ENCODE assay signal across 23 mouse cellular contexts in the genomic region with DNA sequence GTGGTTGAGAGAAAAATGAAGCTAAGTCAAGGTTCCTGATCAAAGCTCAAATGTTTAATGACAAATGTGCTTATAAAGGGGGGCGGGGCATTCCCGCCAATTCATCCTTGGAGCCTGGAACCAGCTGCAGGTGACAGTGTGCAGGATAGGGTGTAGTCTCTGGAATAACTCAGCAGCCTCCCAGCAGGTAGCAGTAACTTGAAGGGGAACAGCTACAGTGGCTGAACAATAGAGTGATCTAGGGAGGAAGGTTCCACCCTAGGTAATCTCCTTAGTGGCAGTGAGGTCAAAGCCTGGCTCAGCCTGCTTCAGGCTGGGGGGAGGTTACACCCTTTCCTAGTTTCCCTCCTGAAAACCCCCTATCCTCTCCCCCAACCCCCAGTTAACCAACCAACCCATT.
DNase-seq lines count a peak whose midpoint lies in the region; ATAC-seq and TF ChIP-seq lines count a peak whose summit lies in the region.
"Had no signal": no experiment of that assay in that cellular context is flagged by ENCODE, and none has a peak within 500 bp of the region (broad histone marks: within the 10 kb centered on the region; RNA-seq: fewer than 3 reads in every experiment).

No protein-coding gene starts in this region.

- no peaks in the 10 kb centered on the region for H3K4me1 ChIP-seq in ES-Bruce4 (ENCODE audit: control insufficient read depth, insufficient read depth, low read length)
- H3K4me1 ChIP-seq in ES-E14 (ENCODE audit: control insufficient read depth in 2 of 2, insufficient read depth in 2 of 2, low read length in 2 of 2, poor library complexity in 1 of 2), result 0 out of 4 replicates have a peak, but pooled peaks cover 0 to 1% of the 10 kb centered on the region in 2 experiments
- H3K4me1 ChIP-seq in kidney, embryonic 15.5 days, result no peaks in the 10 kb centered on the region
- H3K4me1 ChIP-seq: embryonic facial prominence, embryonic 10.5 days; embryonic facial prominence, embryonic 12.5 days; forebrain, embryonic 13.5 days; forebrain, embryonic 15.5 days had no signal

- H3K27me3 ChIP-seq in ES-Bruce4 (ENCODE audit: control insufficient read depth, insufficient read depth, low read length, poor library complexity, severe bottlenecking), result no peaks in the 10 kb centered on the region
- no peaks in the 10 kb centered on the region for H3K27me3 ChIP-seq in kidney, embryonic 15.5 days
- H3K27me3 ChIP-seq: CH12.LX; embryonic facial prominence, embryonic 12.5 days; forebrain, embryonic 13.5 days; forebrain, embryonic 15.5 days had no signal

- H3K27ac ChIP-seq in ES-Bruce4 (ENCODE audit: insufficient read depth, low read length) (no peak overlapping the region), ES-E14 (ENCODE audit: insufficient read depth, low read depth, low read length, poor library complexity, severe bottlenecking) (no peak overlapping the region)
- H3K27ac ChIP-seq in kidney, embryonic 15.5 days, result no peak overlapping the region
- H3K27ac ChIP-seq: embryonic facial prominence, embryonic 10.5 days; embryonic facial prominence, embryonic 12.5 days; forebrain, embryonic 13.5 days; forebrain, embryonic 15.5 days had no signal

- DNase-seq in ES-E14 (ENCODE audit: low read depth, low spot score) (peak; percentile 38), WW6 (ENCODE audit: low read depth, low spot score) (peak; percentile 18)
- no peak for DNase-seq in ovary, postnatal 36 days (ENCODE audit: low spot score)
- DNase-seq in thymus, postnatal 25 days, result no peak
- DNase-seq: adrenal gland, adult 8-10 months; adrenal gland, postnatal 14 days; adrenal gland, postnatal 36 days; B cell, adult 2 months; cerebellum, adult 11-12 months; cerebellum, adult 2 months; cerebellum, adult 9-10 months; cerebellum, postnatal 10 days; cerebellum, postnatal 25 days; forebrain, postnatal 0 days had no signal

- no peak for ATAC-seq in kidney, embryonic 15.5 days (replicated peaks; ENCODE audit: low FRiP score)
- ATAC-seq: activated CD4-positive, CD25-positive, alpha-beta regulatory T cell, adult 4 months; CD4-positive, CD25-positive, alpha-beta regulatory T cell, adult 4 months; forebrain, embryonic 13.5 days; forebrain, embryonic 15.5 days; forebrain, postnatal 0 days had no signal

- H3K4me3 ChIP-seq in ES-Bruce4 (ENCODE audit: low read depth, low read length) (no peak overlapping the region), ES-E14 (ENCODE audit: insufficient read depth in 1 of 2, low read depth in 1 of 2, low read length in 2 of 2, poor library complexity in 1 of 2, severe bottlenecking in 1 of 2) (no peak overlapping the region)
- H3K4me3 ChIP-seq in kidney, embryonic 15.5 days (replicated peaks), result no peak overlapping the region
- H3K4me3 ChIP-seq: embryonic facial prominence, embryonic 10.5 days; embryonic facial prominence, embryonic 12.5 days; forebrain, embryonic 13.5 days; forebrain, embryonic 15.5 days had no signal

- no peak overlapping the region for H3K4me2 ChIP-seq in kidney, embryonic 15.5 days
- H3K4me2 ChIP-seq: embryonic facial prominence, embryonic 12.5 days; forebrain, embryonic 13.5 days; forebrain, embryonic 15.5 days had no signal

- in situ Hi-C loops in ES-E14 (cut with MboI; ENCODE audit: low sequenced_read_pairs in 2 of 2, unreplicated experiment in 2 of 2), result no loop called here

- 91% methylated on average over 2 of the region's 2 CpGs for WGBS in kidney, embryonic 15.5 days

- TF ChIP-seq POLR2A in ES-Bruce4 (IDR thresholded peaks at IDR 0.05; ENCODE audit: insufficient read depth, low read length), result no peak

- TF ChIP-seq EP300 in ES-Bruce4 (IDR thresholded peaks at IDR 0.05; ENCODE audit: insufficient read depth, low read depth, low read length), result 0 out of 2 replicates have a peak, but pooled peaks have one; percentile 11

- no peaks in the 10 kb centered on the region for H3K9me3 ChIP-seq in ES-Bruce4 (replicated peaks; ENCODE audit: control insufficient read depth, insufficient read depth, low read length, poor library complexity, severe bottlenecking)
- no peaks in the 10 kb centered on the region for H3K9me3 ChIP-seq in ES-E14 (ENCODE audit: control insufficient read depth, insufficient read depth, low read depth, low read length)
- H3K9me3 ChIP-seq in kidney, embryonic 15.5 days (replicated peaks), result no peaks in the 10 kb centered on the region
- H3K9me3 ChIP-seq: embryonic facial prominence, embryonic 10.5 days; embryonic facial prominence, embryonic 12.5 days; forebrain, embryonic 13.5 days; forebrain, embryonic 15.5 days had no signal

- H3K9ac ChIP-seq in ES-Bruce4 (ENCODE audit: low read depth, poor library complexity, severe bottlenecking) (no peak overlapping the region), ES-E14 (ENCODE audit: insufficient read depth, low read depth, low read length, poor library complexity, severe bottlenecking) (no peak overlapping the region)
- no peak overlapping the region for H3K9ac ChIP-seq in kidney, embryonic 15.5 days
- H3K9ac ChIP-seq: embryonic facial prominence, embryonic 12.5 days; forebrain, embryonic 13.5 days; forebrain, embryonic 15.5 days; forebrain, postnatal 0 days had no signal

- H3K36me3 ChIP-seq in ES-Bruce4 (ENCODE audit: control insufficient read depth, insufficient read depth, low read length, poor library complexity, severe bottlenecking), result no peaks in the 10 kb centered on the region
- no peaks in the 10 kb centered on the region for H3K36me3 ChIP-seq in ES-E14 (ENCODE audit: control insufficient read depth, insufficient read depth, low read length, poor library complexity, severe bottlenecking)
- no peaks in the 10 kb centered on the region for H3K36me3 ChIP-seq in kidney, embryonic 15.5 days
- H3K36me3 ChIP-seq: embryonic facial prominence, embryonic 10.5 days; embryonic facial prominence, embryonic 12.5 days; forebrain, embryonic 15.5 days had no signal

- no peak for TF ChIP-seq CTCF in ES-Bruce4 (IDR thresholded peaks at IDR 0.05; ENCODE audit: low read depth, low read length)

TF ChIP-seq in ES-E14, 5 proteins besides CTCF, POLR2A, EP300 and RAD21:
- TF ChIP-seq CHD2 (IDR thresholded peaks at IDR 0.05; ENCODE audit: low read depth, low read length) (no peak), ZC3H11A (IDR thresholded peaks at IDR 0.05; ENCODE audit: borderline replicate concordance, low read depth, low read length) (no peak), ZNF384 (IDR thresholded peaks at IDR 0.05; ENCODE audit: low read depth, low read length) (no peak), HCFC1 (IDR thresholded peaks at IDR 0.05; ENCODE audit: borderline replicate concordance, insufficient read depth, low read length) (no peak), MAFK (IDR thresholded peaks at IDR 0.05; ENCODE audit: insufficient read depth, low read depth, low read length) (no peak)

Comparison
In these comparisons a context has a peak if more than half of its experiments do, and no peak if none do; other contexts are left out.
1. DNase-seq: peak in ES-E14 (single experiment) and WW6 (single experiment); none in ovary, postnatal 36 days (single experiment) and thymus, postnatal 25 days (single experiment).